Mouse (Mus musculus) liver, embryonic 12.5 days (tissue): ENCODE data around the gene Vstm4. TPM values are rescaled to one million over a fixed set of nuclear protein-coding genes. Genes with fewer than 3 reads are reported as not detected.

Experiments used
- ATAC-seq: fragments of 200-750 bp; cut with Nextera tagmentation; 2 replicates; pipeline ENCODE4 v1.8.0; 2017; ENCODE audit warnings: moderate number of reproducible peaks, mild to moderate bottlenecking, moderate library complexity
- H3K27ac ChIP-seq: fragments of 300-500 bp; sonication (generic); 2 replicates; pipeline ENCODE4 v1.5.1; 2016; ENCODE audit warnings: mild to moderate bottlenecking
- H3K27me3 ChIP-seq: fragments of 300-500 bp; sonication (generic); replicated peaks from 2 replicates; pipeline ENCODE4 v1.6.1; 2016; ENCODE audit warnings: mild to moderate bottlenecking, moderate library complexity
- H3K36me3 ChIP-seq: fragments of 300-500 bp; sonication (generic); 2 replicates; pipeline ENCODE4 v1.6.1; 2016; ENCODE audit warnings: mild to moderate bottlenecking, moderate library complexity
- H3K4me1 ChIP-seq: fragments of 300-500 bp; sonication (generic); 2 replicates; pipeline ENCODE4 v1.6.1; 2016
- H3K4me2 ChIP-seq: fragments of 300-500 bp; sonication (generic); 2 replicates; pipeline ENCODE4 v1.6.1; 2016; ENCODE audit warnings: mild to moderate bottlenecking, moderate library complexity
- H3K4me3 ChIP-seq: fragments of 300-500 bp; sonication (generic); 2 replicates; pipeline ENCODE4 v1.5.1; 2016; ENCODE audit warnings: mild to moderate bottlenecking, moderate library complexity
- H3K9ac ChIP-seq: fragments of 300-500 bp; sonication (generic); 2 replicates; pipeline ENCODE4 v1.6.1; 2016; ENCODE audit warnings: mild to moderate bottlenecking, moderate library complexity
- H3K9me3 ChIP-seq: fragments of 300-500 bp; sonication (generic); replicated peaks from 2 replicates; pipeline ENCODE4 v1.6.1; 2016; ENCODE audit warnings: mild to moderate bottlenecking, moderate library complexity
- WGBS: fragments of 180-500 bp; shearing (Covaris S2); methylation state at CpG from one replicate; pipeline ENCODE4 v1.1.7; 2016; ENCODE audit not compliant: insufficient replicate concordance; 5-methylcytosine and 5-hydroxymethylcytosine counted together
- polyA plus RNA-seq: library from polyadenylated mRNA; unstranded; fragments of >200 nt; fragmentation: Nextera tagmentation; extraction: Ambion mirVana; gene quantifications from 2 replicates; pipeline ENCODE4 v1.2.1, GENCODE M21; 2016

Vstm4 gene
- polyA plus RNA-seq, 1 experiment from 2014 or later, result 3.9 TPM

GRCm38 (mm10) chr14:32909112-32909511 lies 52.6 kb downstream of the Vstm4 start:
- H3K36me3 ChIP-seq, result no peaks in the 10 kb centered on the region
- H3K4me1 ChIP-seq, result no peaks in the 10 kb centered on the region
- no peak for ATAC-seq
- H3K27me3 ChIP-seq, result no peaks in the 10 kb centered on the region
- H3K4me2 ChIP-seq, result no peak overlapping the region
- 70% methylated on average over 6 of the region's 6 CpGs for WGBS
- H3K4me3 ChIP-seq, result no peak overlapping the region
- H3K27ac ChIP-seq, result no peak overlapping the region
- no peaks in the 10 kb centered on the region for H3K9me3 ChIP-seq
- H3K9ac ChIP-seq, result no peak overlapping the region

DNA sequence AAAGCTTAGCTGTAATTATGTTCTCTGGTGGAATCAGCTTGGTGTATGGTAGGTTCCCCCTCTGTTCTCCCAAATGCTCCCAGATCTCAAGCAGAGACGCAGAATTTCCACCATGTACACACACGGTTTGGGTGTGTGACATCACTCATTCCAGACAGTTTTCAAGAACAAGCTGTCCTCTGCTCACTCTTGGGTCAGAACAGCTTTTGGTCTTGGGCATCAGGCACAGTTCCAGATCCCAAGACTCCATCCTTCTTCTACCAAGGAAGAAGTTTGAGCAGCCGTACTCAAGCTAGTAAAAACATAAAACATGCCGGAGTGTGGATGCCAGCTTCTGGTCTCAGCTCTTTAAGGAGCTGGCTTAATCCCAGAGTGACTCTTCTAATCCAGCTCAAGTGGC lies 54.6 kb downstream of the Vstm4 start:
- H3K36me3 ChIP-seq, result no peaks in the 10 kb centered on the region
- no peak overlapping the region for H3K27ac ChIP-seq
- no peak overlapping the region for H3K4me3 ChIP-seq
- no peaks in the 10 kb centered on the region for H3K4me1 ChIP-seq
- 79% methylated on average over 4 of the region's 4 CpGs for WGBS
- ATAC-seq, result no peak
- no peaks in the 10 kb centered on the region for H3K9me3 ChIP-seq
- no peaks in the 10 kb centered on the region for H3K27me3 ChIP-seq
- no peak overlapping the region for H3K9ac ChIP-seq
- H3K4me2 ChIP-seq, result no peak overlapping the region

GRCm38 (mm10) chr14:32915360-32915759 lies 58.8 kb downstream of the Vstm4 start:
- H3K4me2 ChIP-seq, result no peak overlapping the region
- no peak overlapping the region for H3K4me3 ChIP-seq
- H3K27ac ChIP-seq, result no peak overlapping the region
- no peak for ATAC-seq
- no peaks in the 10 kb centered on the region for H3K27me3 ChIP-seq
- no peaks in the 10 kb centered on the region for H3K4me1 ChIP-seq
- WGBS, result 49% methylated on average over 2 of the region's 2 CpGs
- no peaks in the 10 kb centered on the region for H3K9me3 ChIP-seq
- no peaks in the 10 kb centered on the region for H3K36me3 ChIP-seq
- no peak overlapping the region for H3K9ac ChIP-seq

DNA sequence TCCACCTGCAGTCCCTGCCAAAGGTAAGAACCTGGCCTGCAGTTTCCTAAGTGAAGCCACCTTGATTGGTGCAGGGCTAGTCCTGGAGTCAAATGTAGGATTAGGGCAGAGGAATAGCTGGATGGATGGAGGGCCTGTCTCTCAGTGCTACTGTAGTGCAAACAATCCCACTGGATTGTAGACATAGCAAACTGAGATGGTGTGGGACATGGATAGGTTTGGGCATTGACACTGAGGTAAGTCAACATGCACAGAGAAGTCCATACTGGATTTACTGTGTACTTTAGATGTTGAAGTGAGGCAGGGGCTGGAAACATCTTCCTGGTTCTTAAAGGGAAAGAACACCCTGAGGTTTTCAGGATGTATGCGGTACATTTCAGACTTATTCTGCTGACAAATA lies 61.4 kb downstream of the Vstm4 start:
- ATAC-seq, result 0 out of 2 replicates have a peak, but pooled peaks have one; percentile 40
- no peaks in the 10 kb centered on the region for H3K27me3 ChIP-seq

DNA sequence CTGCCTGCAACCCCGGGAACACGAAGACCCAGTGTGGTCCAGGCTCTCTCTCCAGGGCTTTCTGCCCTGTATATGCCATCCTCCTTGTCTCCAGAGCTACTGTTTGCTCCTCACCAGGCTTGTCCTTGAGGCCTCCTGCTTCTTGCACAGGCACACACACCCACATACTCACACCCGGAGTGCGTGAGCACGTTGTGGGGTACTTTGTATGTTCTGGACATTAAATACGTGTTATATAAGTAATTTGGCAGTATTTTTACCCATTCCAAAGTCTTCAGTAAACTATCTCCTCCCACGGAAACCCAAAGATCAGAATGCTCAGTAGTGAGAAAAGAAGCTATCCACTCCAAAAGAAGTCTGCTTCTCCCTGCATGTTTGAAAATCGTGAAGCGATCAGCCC lies 67.3 kb downstream of the Vstm4 start:
- no peak overlapping the region for H3K9ac ChIP-seq
- no peaks in the 10 kb centered on the region for H3K27me3 ChIP-seq

More for the DNA sequence above, 61.4 kb downstream of the Vstm4 start:
- Histone ChIP-seq H3K9me3 (no peaks in the 10 kb centered on the region), H3K36me3 (no peaks in the 10 kb centered on the region), H3K4me2 (no peak overlapping the region), H3K4me3 (no peak overlapping the region), H3K4me1 (no peaks in the 10 kb centered on the region), H3K27ac (no peak overlapping the region), H3K9ac (no peak overlapping the region)
- WGBS, result 89% methylated on average over 1 of the region's 1 CpGs

DNA sequence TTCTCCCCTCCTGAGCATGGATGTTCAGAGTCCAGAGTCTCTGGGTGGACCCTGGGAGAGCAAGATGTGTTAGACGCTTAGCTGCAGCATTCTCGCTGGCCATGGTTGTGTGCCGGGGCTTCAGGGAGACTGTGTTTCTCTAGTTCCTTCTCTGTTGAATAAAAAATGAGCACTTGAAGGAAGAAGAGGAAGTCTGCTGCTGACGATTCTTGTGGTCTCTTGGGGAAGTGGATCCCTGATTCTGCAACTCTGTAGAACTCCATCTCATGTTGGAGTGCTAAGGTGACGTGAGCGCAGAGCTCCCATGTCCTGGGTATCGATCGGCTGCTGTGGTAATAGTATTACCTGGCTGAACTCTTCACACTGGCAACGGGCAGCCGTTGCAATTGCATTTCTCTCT lies 75.2 kb downstream of the Vstm4 start:
- Histone ChIP-seq H3K4me3 (no peak overlapping the region), H3K4me1 (no peaks in the 10 kb centered on the region), H3K9ac (no peak overlapping the region), H3K4me2 (no peak overlapping the region), H3K36me3 (no peaks in the 10 kb centered on the region), H3K9me3 (no peaks in the 10 kb centered on the region), H3K27me3 (no peaks in the 10 kb centered on the region), H3K27ac (no peak overlapping the region)
- WGBS, result 42% methylated on average over 10 of the region's 10 CpGs
- no peak for ATAC-seq

More for the DNA sequence above, 67.3 kb downstream of the Vstm4 start:
- Histone ChIP-seq H3K27ac (no peak overlapping the region), H3K4me2 (no peak overlapping the region), H3K9me3 (no peaks in the 10 kb centered on the region), H3K4me3 (no peak overlapping the region), H3K36me3 (no peaks in the 10 kb centered on the region), H3K4me1 (no peaks in the 10 kb centered on the region)
- WGBS, result 67% methylated on average over 9 of the region's 9 CpGs
- ATAC-seq, result no peak

DNA sequence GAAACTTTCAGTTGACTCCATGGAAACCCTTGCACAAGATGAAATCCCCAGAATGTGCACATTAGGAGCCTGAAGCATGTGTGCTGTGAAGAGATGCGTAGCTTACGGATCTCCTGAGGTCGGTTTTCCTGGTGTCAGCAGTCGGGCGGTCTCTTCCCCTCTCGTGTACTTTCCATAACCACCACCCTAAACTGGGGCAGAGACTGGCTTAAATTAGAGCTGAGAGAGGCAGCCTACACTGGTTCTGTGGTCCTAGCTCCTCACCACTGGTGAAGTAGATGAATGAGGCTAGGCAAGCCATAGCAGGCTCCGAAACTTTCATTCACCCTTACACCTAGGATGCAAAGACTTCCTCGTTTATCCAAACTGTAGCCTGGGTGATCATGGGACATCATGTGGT lies 75.7 kb downstream of the Vstm4 start:
- no peaks in the 10 kb centered on the region for H3K4me1 ChIP-seq
- no peak overlapping the region for H3K4me2 ChIP-seq
- H3K4me3 ChIP-seq, result no peak overlapping the region
- WGBS, result 66% methylated on average over 8 of the region's 8 CpGs
- no peaks in the 10 kb centered on the region for H3K9me3 ChIP-seq
- ATAC-seq, result no peak
- no peaks in the 10 kb centered on the region for H3K27me3 ChIP-seq
- H3K27ac ChIP-seq, result no peak overlapping the region
- no peak overlapping the region for H3K9ac ChIP-seq
- no peaks in the 10 kb centered on the region for H3K36me3 ChIP-seq

- Histone ChIP-seq H3K27ac (no peak overlapping the region), H3K9me3 (no peaks in the 10 kb centered on the region), H3K27me3 (no peaks in the 10 kb centered on the region), H3K4me1 (no peaks in the 10 kb centered on the region), H3K36me3 (no peaks in the 10 kb centered on the region), H3K4me2 (no peak overlapping the region), H3K4me3 (no peak overlapping the region), H3K9ac (no peak overlapping the region)
- no peak for ATAC-seq
- WGBS, result 64% methylated on average over 6 of the region's 6 CpGs
Observed at GRCm38 (mm10) chr14:32934064-32934463, 77.5 kb downstream of the Vstm4 start.

DNA sequence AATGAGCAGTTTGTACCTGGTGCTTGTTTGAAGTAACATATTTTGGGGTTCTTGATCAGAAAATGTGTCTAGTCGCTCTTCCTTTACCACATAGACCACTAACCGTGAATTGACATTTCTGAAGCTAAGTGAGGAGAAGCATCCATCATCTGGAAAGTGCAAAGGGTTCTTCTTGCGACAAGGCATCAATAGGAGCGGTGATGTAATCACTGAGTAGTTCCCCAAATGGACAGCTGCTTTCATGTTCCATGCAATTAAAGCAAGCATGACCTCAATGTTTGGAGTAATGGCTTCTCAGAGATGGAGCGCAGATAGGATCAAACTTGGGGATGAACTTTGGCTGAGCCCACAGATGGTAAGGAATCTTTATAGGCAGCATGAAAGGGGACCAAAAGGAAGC lies 82.7 kb downstream of the Vstm4 start:
- WGBS, result 52% methylated on average over 5 of the region's 5 CpGs
- Histone ChIP-seq H3K27me3 (no peaks in the 10 kb centered on the region), H3K9me3 (no peaks in the 10 kb centered on the region), H3K4me3 (no peak overlapping the region), H3K27ac (no peak overlapping the region), H3K36me3 (no peaks in the 10 kb centered on the region), H3K9ac (no peak overlapping the region), H3K4me1 (no peaks in the 10 kb centered on the region), H3K4me2 (no peak overlapping the region)
- no peak for ATAC-seq

- no peak overlapping the region for H3K4me3 ChIP-seq
Observed at GRCm38 (mm10) chr14:32947512-32947911, 91.0 kb downstream of the Vstm4 start.

DNA sequence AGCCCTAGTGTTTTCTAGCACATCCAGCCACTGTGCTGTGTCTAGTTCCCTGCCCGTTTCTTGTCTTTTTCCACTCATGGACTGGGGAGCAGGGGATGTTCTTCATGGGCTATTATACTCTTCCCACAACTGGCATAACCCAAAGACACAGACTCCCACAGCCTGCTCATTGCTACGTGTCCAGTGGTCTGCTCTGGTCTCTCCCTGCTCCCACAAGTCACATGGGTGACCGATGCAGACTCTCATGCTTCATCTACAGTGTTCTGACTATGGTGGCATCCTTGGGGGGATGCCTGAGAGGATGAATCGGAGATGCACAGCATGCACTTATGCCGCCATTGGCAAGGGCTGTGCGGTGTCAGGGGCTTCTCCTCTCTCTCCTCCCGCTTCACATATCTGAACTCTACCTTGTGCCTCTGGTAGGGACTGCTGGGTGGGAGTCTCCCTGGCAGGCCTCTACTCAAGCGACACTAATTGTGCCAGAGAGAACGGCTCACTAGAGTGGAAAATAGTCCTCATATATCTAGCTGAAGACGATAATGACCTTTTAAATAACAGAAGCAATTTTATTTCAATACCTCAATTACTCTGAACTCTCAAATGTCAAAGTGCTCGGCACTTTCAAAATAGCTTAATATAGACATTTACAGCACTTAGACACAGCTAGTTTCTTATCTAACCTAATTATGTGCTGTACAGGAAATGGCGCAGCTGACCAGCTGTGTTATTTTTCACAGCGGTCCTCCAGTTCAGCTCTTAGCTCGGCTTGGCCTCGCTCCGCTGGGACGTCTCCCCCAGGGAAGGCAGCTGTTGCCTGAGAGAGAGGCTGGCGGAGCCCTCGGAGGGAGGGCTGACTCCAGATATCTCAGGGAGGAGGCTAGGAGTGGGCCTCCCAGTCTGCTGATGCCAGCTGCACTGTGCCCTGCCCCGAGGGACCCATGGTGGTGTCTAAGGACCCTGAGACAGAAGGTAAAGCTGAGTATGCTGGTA lies 94.1 kb downstream of the Vstm4 start:
- H3K4me2 ChIP-seq, result no peak overlapping the region

More at GRCm38 (mm10) chr14:32947512-32947911, 91.0 kb downstream of the Vstm4 start:
- Histone ChIP-seq H3K36me3 (no peaks in the 10 kb centered on the region), H3K9me3 (no peaks in the 10 kb centered on the region), H3K9ac (no peak overlapping the region), H3K27ac (no peak overlapping the region), H3K27me3 (peaks cover 9% of the 10 kb centered on the region; the same call in 1 of the 2 replicates), H3K4me2 (no peak overlapping the region), H3K4me1 (no peaks in the 10 kb centered on the region)
- whole genome bisulfite sequencing, result 58% methylated on average over 2 of the region's 2 CpGs
- ATAC-seq, result no peak

DNA sequence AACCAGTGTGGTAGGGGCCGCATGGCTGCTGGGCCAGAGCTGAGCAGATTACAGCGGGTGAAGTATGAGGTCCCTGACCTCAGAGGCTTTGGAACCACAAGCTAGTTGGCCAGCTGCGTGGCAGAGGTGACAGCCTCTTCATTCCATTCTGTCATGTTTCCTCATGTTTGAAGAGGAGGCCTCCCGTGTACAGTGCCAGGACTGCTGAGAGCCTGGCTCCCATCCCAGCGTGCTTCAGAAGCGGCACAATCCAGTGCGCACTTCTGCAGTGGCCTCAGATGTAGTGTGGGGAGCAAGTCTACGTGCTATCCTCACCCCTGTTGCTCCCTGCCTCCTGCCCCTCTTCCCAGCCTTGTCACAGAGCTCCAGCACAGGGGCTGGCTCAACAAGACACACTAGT lies 99.9 kb downstream of the Vstm4 start:
- no peak for ATAC-seq
- Histone ChIP-seq H3K27ac (no peak overlapping the region), H3K4me1 (0 out of 2 replicates have a peak, but pooled peaks cover 5% of the 10 kb centered on the region), H3K36me3 (no peaks in the 10 kb centered on the region), H3K9ac (no peak overlapping the region), H3K4me2 (no peak overlapping the region), H3K4me3 (no peak overlapping the region), H3K9me3 (no peaks in the 10 kb centered on the region), H3K27me3 (peaks cover 2% of the 10 kb centered on the region; the same call in 1 of the 2 replicates)
- 59% methylated on average over 8 of the region's 8 CpGs for WGBS

More for the DNA sequence above, 94.1 kb downstream of the Vstm4 start:
- Histone ChIP-seq H3K9me3 (no peaks in the 10 kb centered on the region), H3K4me1 (no peaks in the 10 kb centered on the region), H3K27me3 (peaks cover 6% of the 10 kb centered on the region; the same call in 1 of the 2 replicates), H3K27ac (no peak overlapping the region), H3K36me3 (no peaks in the 10 kb centered on the region), H3K4me3 (no peak overlapping the region), H3K9ac (no peak overlapping the region)
- ATAC-seq, result no peak
- 60% methylated on average over 20 of the region's 20 CpGs for WGBS
